Mouse (Mus musculus) heart, postnatal 14 days (tissue): ENCODE measurements around the gene Ppara. TPM values are rescaled to one million over a fixed set of nuclear protein-coding genes. Genes with fewer than 3 reads are reported as not detected.
"Not testable (repeated sequence)": the region's sequence is repeated elsewhere in the genome, so short reads cannot be mapped to it uniquely, and the experiment has no call there.

Source experiments
- DNase-seq, 2 experiments: peaks; one replicate each; pipeline ENCODE4 v3.0.0; 2021 to 2022
- intact Hi-C: fragments of 180-260 bp; cut with DNase I; formaldehyde crosslinking; loops from one replicate; pipeline ENCODE4 v1.15.1; 2025
- total RNA-seq, 2 experiments: library from RNA; stranded (reverse); gene quantifications; 2 replicates each; pipeline ENCODE4 v1.2.3; 2021

Gene Ppara
- total RNA-seq, 2 experiments from 2014 or later = 50.7 to 60.1 TPM

DNA sequence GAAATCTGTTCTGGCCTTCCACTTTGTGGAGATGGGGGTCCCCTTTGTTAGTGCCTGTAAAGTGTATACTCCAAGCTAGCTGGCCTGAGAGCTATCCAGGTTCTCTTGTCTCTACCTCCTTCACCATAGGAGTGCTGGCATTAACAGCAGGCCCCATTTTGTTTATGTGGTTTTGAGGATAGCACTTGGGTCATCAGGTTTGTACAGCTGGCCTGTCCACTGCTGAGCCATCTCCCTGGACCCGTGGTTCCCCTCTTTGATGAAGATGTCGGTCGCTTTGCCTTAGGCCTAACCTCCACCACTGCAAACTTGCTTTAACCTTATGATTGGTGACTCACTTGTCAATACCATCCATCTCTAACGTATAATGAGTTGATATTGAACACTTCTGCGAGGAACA, 13.2 kb downstream of the Ppara start:
- intact Hi-C loops = no loop called here
- no peak for DNase-seq

GRCm38 (mm10) chr15:85748466-85748865, 13.7 kb downstream of the Ppara start:
- DNase-seq = no peak
- intact Hi-C loops = no loop called here

DNA sequence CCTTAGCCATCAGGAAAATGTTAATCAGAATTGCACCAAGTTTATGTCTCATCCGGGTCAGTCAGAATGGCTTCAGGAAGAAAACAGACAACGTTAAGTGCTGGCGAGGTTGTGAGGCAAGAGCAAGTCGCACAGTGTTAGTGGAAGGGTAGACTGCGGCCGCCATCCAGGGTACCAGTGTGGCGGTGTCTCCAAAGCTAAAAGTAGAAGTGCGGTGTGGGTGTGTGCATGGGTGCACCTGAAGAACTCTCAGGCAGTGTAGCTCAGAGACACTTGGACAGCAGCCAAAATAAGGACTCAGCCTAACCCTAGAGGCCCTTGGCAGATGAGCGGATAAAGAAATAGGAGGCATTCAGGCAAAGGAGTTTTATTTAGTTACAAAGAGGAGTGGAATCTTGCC, 14.4 kb downstream of the Ppara start:
- intact Hi-C loops = no loop called here
- no peak for DNase-seq

DNA sequence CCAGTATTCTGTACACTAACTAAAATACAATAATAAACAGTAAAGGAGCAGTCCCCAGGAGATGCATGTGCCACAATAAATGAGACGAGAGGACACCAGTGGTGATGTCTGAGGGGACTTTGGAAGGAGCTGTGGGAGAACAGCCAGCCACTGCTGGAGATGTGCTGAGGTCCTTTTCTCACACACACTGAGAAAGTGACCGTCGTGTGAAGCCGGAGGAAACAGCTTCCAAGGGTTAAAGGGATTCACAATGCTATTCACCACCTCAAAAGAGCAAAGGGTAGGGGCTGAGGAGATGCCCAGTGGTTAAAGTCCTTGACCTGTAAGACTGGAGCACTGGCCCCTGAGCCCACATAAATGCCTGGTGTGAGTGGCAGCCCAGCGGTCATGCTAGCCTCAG, 15.3 kb downstream of the Ppara start:
- intact Hi-C loops = no loop called here
- no peak for DNase-seq

GRCm38 (mm10) chr15:85752655-85753054, 17.9 kb downstream of the Ppara start:
- no peak for DNase-seq
- intact Hi-C loops = no loop called here

- no peak for DNase-seq
Measured at GRCm38 (mm10) chr15:85754033-85754650, 19.4 kb downstream of the Ppara start.

GRCm38 (mm10) chr15:85755214-85755613, 20.4 kb downstream of the Ppara start:
- DNase-seq = no peak
- intact Hi-C loops = no loop called here

More at GRCm38 (mm10) chr15:85754033-85754650, 19.4 kb downstream of the Ppara start:
- intact Hi-C loops = no loop called here

GRCm38 (mm10) chr15:85756611-85757010, 21.8 kb downstream of the Ppara start:
- intact Hi-C loops = no loop called here
- DNase-seq = peak; percentile 46 to 68

DNA sequence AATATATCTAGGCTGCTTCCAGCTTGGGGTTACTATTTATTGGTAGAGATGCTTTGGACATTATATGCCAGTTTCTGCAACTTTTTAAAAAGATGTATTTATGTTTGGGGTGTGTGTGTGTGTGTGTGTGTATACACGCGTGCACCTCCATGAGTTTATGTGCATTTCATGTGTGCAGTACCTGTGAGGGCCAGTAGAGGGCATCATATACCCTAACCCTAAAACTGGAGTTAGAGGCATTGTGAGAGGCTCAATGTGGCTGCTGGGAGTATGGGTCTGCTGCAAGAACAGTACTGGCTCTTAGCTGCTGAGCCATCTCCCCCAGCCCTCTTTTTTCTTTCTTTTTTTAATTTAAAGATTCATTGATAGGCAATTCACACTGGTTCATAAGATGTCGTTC, 23.0 kb downstream of the Ppara start:
- no peak for DNase-seq
- intact Hi-C loops = no loop called here

- no peak for DNase-seq
- intact Hi-C loops = no loop called here
Measured at GRCm38 (mm10) chr15:85762761-85763160, 28.0 kb downstream of the Ppara start.

GRCm38 (mm10) chr15:85765022-85765421, 30.2 kb downstream of the Ppara start:
- intact Hi-C loops = no loop called here
- no peak for DNase-seq

DNA sequence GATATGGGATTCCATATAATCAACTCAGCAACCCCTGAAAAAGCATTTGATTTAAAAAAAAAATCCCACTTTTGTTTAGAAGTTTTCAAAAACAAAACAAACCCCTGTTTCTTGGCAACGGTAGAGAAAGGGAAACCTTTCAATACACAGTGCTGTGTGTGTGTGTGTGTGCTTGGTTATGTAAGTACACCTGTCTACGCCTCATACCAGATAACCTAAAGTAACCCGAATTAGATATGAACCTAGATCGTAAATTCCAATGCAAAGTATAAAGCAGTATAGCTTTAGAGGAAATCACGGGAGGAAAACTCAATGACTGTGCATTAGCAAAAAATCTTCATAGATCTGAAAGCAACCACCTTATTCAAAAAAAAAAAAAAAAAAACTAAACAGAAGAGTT, 31.9 kb downstream of the Ppara start:
- intact Hi-C loops = no loop called here
- no peak for DNase-seq

DNA sequence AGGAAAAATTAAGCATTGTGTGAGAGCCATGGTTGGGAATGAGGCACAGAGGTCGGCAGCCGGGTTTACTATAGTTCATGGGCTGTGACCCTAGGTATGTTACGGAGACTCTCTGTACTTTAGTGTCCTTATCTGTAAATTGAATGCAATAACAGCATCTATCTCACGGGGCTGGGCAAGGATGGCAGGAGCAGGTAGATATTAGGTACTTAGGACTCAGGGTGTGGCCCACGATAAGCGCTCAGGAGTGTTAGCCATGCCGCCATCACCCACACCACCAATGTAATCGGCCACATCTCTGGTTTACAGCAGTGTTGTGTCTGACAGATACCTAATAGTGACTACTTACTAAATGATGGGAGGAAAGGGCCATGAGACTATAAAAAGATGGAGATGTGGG, 34.2 kb downstream of the Ppara start:
- DNase-seq = no peak
- intact Hi-C loops = no loop called here

DNA sequence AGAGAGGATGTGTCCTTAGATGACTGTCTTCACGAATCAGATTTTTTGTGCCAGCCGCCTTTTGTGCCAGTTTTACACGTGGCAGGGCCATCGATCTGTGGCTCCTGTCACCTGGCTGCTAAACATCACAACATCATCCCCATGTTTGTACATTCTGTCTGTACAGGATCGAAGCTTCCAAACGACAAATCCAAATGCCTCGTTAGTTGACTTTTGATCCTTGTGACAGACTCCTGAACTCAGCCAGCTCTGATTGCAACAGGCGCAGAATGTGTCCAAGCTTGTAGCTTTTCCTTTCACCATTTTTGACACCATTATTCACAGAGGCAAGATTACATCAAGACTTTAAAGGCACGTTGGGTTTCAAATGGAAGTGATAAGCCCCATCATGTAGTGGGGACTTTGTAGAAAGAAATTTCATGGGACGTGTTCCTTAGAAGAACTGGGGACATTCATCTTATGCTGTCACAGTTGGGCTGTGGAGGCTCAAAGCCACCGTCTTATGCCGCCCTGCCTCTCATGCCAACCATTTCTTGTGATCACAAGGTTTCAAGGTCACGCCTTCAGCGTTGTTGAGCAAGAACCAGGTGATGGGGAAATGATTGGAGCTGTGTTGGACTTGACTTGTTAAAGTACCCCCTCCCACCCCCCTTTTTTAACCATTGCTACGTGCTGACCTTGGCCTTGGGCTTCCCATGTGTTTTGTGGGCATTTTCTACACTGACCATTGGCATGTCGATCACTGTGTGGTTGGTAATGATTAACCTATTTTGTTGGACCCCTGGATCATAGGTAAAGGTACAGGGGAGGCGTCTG, 36.7 kb downstream of the Ppara start:
- intact Hi-C loops = no loop called here
- DNase-seq = no peak

GRCm38 (mm10) chr15:85772146-85772740, 37.5 kb downstream of the Ppara start:
- DNase-seq = no peak
- intact Hi-C loops = no loop called here

DNA sequence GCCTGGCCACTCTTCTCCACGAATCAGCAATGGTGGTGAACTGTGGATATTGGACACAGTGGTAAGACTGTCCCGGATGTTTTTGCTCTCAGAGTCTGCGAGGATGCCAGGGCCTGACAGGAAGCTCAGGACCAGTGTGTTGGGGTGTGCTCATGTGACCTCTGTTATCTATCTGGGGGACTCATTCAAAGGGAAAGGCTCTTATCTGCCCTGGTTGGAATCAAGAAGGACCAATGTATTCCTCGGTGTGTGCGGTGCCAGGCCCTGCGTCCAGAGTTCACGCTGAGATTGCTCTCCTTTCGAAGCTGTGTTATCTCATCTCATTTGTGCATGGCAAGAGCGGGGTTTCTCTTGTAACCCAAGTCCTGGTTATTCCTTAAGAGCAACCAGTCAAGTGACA, 39.6 kb downstream of the Ppara start:
- intact Hi-C loops = no loop called here
- DNase-seq = no peak

- intact Hi-C loops = no loop called here
- no peak for DNase-seq
Measured at GRCm38 (mm10) chr15:85775001-85775400, 40.2 kb downstream of the Ppara start.

GRCm38 (mm10) chr15:85776241-85776640, 41.5 kb downstream of the Ppara start:
- intact Hi-C loops = no loop called here
- DNase-seq = no peak

DNA sequence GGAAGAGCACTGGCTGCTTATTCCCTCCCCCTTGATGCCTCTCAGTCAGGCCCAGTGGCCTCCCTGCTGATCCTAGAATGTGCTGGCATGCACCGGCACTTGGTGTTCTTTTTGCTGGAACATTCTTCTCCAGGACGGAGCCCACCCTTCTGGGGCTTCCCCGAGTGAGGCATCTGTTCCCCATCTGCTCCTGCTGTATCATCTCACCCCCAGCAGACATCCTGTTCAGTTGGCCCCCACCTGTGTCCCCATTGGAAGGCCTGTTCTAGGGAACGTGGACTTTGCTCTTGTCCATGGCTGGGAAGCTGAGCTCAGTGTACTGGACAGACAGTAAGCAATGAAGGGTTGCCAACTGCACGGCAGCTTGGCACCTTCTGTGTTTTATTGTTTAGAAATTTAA, 42.0 kb downstream of the Ppara start:
- intact Hi-C loops = no loop called here
- peak in 1 of 2 experiments; percentile 28 for DNase-seq

DNA sequence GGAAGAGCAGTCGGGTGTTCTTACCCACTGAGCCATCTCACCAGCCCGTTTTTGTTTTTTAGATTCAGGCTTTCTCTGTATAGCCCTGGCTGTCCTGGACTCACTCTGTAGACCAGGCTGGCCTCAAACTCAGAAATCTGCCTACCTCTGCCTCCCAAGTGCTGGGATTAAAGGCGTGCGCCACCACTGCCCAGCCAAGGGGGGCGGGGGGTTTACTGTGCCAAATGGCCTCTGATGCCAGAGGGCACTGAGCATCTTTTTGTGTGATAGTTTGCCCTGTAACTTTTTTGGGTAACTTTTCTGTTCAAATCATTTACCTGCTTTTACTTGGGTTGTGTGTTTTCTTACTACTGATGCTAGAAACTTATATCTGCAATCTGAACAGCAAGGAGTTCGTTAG, 44.1 kb downstream of the Ppara start:
- intact Hi-C loops, DNase-seq: not testable (repeated sequence)

DNA sequence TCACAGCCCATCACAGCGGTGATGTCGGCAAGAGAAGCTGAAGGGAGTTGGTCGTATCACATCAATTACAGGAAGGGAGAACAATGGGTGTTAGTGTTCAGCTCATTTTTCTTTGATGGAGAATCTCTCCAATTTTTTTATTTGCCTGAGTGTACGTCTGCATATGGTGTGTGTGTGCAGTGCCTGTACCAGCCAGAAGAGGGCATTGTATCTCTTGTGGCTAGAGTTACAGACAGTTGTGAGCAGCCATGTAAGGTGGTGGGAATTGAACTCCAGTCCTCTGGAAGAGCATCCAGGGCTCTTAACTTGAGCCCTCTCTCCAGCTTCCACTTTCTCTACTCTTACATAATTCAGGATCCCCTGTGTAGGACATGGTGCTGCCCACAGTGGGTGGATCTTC, 48.4 kb downstream of the Ppara start:
- intact Hi-C loops = no loop called here

GRCm38 (mm10) chr15:85784341-85784740, 49.6 kb downstream of the Ppara start:
- no peak for DNase-seq
- intact Hi-C loops = no loop called here

More for the DNA sequence above, 48.4 kb downstream of the Ppara start:
- no peak for DNase-seq
